Mouse (Mus musculus) liver, embryonic 12.5 days (tissue): ENCODE data around the gene Irf2bp1. TPM values are rescaled to one million over a fixed set of nuclear protein-coding genes. Genes with fewer than 3 reads are reported as not detected.

ENCODE experiments used
- ATAC-seq: fragments of 200-750 bp; cut with Nextera tagmentation; 2 replicates; pipeline ENCODE4 v1.8.0; 2017; ENCODE audit warnings: moderate number of reproducible peaks, mild to moderate bottlenecking, moderate library complexity
- H3K27ac ChIP-seq: fragments of 300-500 bp; sonication (generic); 2 replicates; pipeline ENCODE4 v1.5.1; 2016; ENCODE audit warnings: mild to moderate bottlenecking
- H3K27me3 ChIP-seq: fragments of 300-500 bp; sonication (generic); replicated peaks from 2 replicates; pipeline ENCODE4 v1.6.1; 2016; ENCODE audit warnings: mild to moderate bottlenecking, moderate library complexity
- H3K36me3 ChIP-seq: fragments of 300-500 bp; sonication (generic); 2 replicates; pipeline ENCODE4 v1.6.1; 2016; ENCODE audit warnings: mild to moderate bottlenecking, moderate library complexity
- H3K4me1 ChIP-seq: fragments of 300-500 bp; sonication (generic); 2 replicates; pipeline ENCODE4 v1.6.1; 2016
- H3K4me2 ChIP-seq: fragments of 300-500 bp; sonication (generic); 2 replicates; pipeline ENCODE4 v1.6.1; 2016; ENCODE audit warnings: mild to moderate bottlenecking, moderate library complexity
- H3K4me3 ChIP-seq: fragments of 300-500 bp; sonication (generic); 2 replicates; pipeline ENCODE4 v1.5.1; 2016; ENCODE audit warnings: mild to moderate bottlenecking, moderate library complexity
- H3K9ac ChIP-seq: fragments of 300-500 bp; sonication (generic); 2 replicates; pipeline ENCODE4 v1.6.1; 2016; ENCODE audit warnings: mild to moderate bottlenecking, moderate library complexity
- H3K9me3 ChIP-seq: fragments of 300-500 bp; sonication (generic); replicated peaks from 2 replicates; pipeline ENCODE4 v1.6.1; 2016; ENCODE audit warnings: mild to moderate bottlenecking, moderate library complexity
- WGBS: fragments of 180-500 bp; shearing (Covaris S2); methylation state at CpG from one replicate; pipeline ENCODE4 v1.1.7; 2016; ENCODE audit not compliant: insufficient replicate concordance; 5-methylcytosine and 5-hydroxymethylcytosine counted together
- polyA plus RNA-seq: library from polyadenylated mRNA; unstranded; fragments of >200 nt; fragmentation: Nextera tagmentation; extraction: Ambion mirVana; gene quantifications from 2 replicates; pipeline ENCODE4 v1.2.1, GENCODE M21; 2016

The Irf2bp1 gene
- polyA plus RNA-seq, 1 experiment from 2014 or later: 20.1 TPM

- WGBS: 63% methylated on average over 3 of the region's 3 CpGs
- H3K4me3 ChIP-seq: peak overlapping the region; percentile 55; the same call in 1 of the 2 replicates
Observed at GRCm38 (mm10) chr7:19001807-19002085, 2.1 kb upstream of the Irf2bp1 start.

GRCm38 (mm10) chr7:19002115-19002514 is 1.7 kb upstream of the Irf2bp1 start:
- H3K4me3 ChIP-seq: peak overlapping the region; percentile 58; the same call in 1 of the 2 replicates
- H3K4me1 ChIP-seq: peaks cover 66% of the 10 kb centered on the region
- peak overlapping the region; percentile 99 for H3K4me2 ChIP-seq
- H3K27ac ChIP-seq: peak overlapping the region; percentile 86
- H3K9ac ChIP-seq: peak overlapping the region; percentile 73
- no peak for ATAC-seq
- H3K9me3 ChIP-seq: no peaks in the 10 kb centered on the region
- 39% methylated on average over 4 of the region's 4 CpGs for WGBS
- no peaks in the 10 kb centered on the region for H3K27me3 ChIP-seq
- H3K36me3 ChIP-seq: peaks cover 28% of the 10 kb centered on the region

More at GRCm38 (mm10) chr7:19001807-19002085, 2.1 kb upstream of the Irf2bp1 start:
- H3K9me3 ChIP-seq: no peaks in the 10 kb centered on the region
- peak overlapping the region; percentile 86 for H3K27ac ChIP-seq
- ATAC-seq: no peak
- no peaks in the 10 kb centered on the region for H3K27me3 ChIP-seq
- peaks cover 62% of the 10 kb centered on the region for H3K4me1 ChIP-seq
- H3K9ac ChIP-seq: peak overlapping the region; percentile 73
- H3K36me3 ChIP-seq: peaks cover 25% of the 10 kb centered on the region
- H3K4me2 ChIP-seq: peak overlapping the region; percentile 99

GRCm38 (mm10) chr7:19002848-19003498 is 871 bp upstream of the Irf2bp1 start:
- under 1% methylated on average over 17 of the region's 17 CpGs for WGBS
- Histone ChIP-seq H3K4me1 (peaks cover 70% of the 10 kb centered on the region), H3K4me2 (peak overlapping the region; percentile 99), H3K27me3 (no peaks in the 10 kb centered on the region), H3K4me3 (peak overlapping the region; percentile 58), H3K36me3 (peaks cover 26% of the 10 kb centered on the region), H3K27ac (peak overlapping the region; percentile 86), H3K9ac (peak overlapping the region; percentile 73), H3K9me3 (no peaks in the 10 kb centered on the region)
- ATAC-seq: peak; percentile 66

- no peaks in the 10 kb centered on the region for H3K9me3 ChIP-seq
- 10% methylated on average over 34 of the region's 34 CpGs for WGBS
- peak overlapping the region; percentile 89 for H3K9ac ChIP-seq
- no peak for ATAC-seq
- H3K27me3 ChIP-seq: no peaks in the 10 kb centered on the region
- H3K27ac ChIP-seq: peak overlapping the region; percentile 92
- H3K4me2 ChIP-seq: peak overlapping the region; percentile 99
- peaks cover 73% of the 10 kb centered on the region for H3K4me1 ChIP-seq
- H3K4me3 ChIP-seq: peak overlapping the region; percentile 83
- H3K36me3 ChIP-seq: peaks cover 26% of the 10 kb centered on the region
Observed at GRCm38 (mm10) chr7:19004631-19005079, 811 bp downstream of the Irf2bp1 start.

GRCm38 (mm10) chr7:19005417-19006121 is 1.7 kb downstream of the Irf2bp1 start:
- Histone ChIP-seq H3K27me3 (no peaks in the 10 kb centered on the region), H3K36me3 (peaks cover 26% of the 10 kb centered on the region), H3K4me3 (peak overlapping the region; percentile 83), H3K4me2 (peak overlapping the region; percentile 99), H3K4me1 (peaks cover 69% of the 10 kb centered on the region), H3K9ac (peak overlapping the region; percentile 89), H3K27ac (no peak overlapping the region), H3K9me3 (no peaks in the 10 kb centered on the region)
- ATAC-seq: no peak
- 75% methylated on average over 34 of the region's 34 CpGs for WGBS

- no peaks in the 10 kb centered on the region for H3K9me3 ChIP-seq
- H3K27me3 ChIP-seq: no peaks in the 10 kb centered on the region
- H3K4me3 ChIP-seq: no peak overlapping the region
- WGBS: 5% methylated on average over 12 of the region's 12 CpGs
- no peak overlapping the region for H3K27ac ChIP-seq
- ATAC-seq: no peak
- H3K4me1 ChIP-seq: peaks cover 65% of the 10 kb centered on the region
- no peak overlapping the region for H3K9ac ChIP-seq
- peaks cover 26% of the 10 kb centered on the region for H3K36me3 ChIP-seq
- H3K4me2 ChIP-seq: peak overlapping the region; percentile 99
Observed at GRCm38 (mm10) chr7:19006476-19006875, 2.6 kb downstream of the Irf2bp1 start.

GRCm38 (mm10) chr7:19007026-19007977 is 3.5 kb downstream of the Irf2bp1 start:
- no peak overlapping the region for H3K9ac ChIP-seq

GRCm38 (mm10) chr7:19010581-19010980 is 6.7 kb downstream of the Irf2bp1 start:
- peaks cover 53% of the 10 kb centered on the region for H3K4me1 ChIP-seq
- H3K27ac ChIP-seq: peak overlapping the region; percentile 42; the same call in 1 of the 2 replicates
- no peak for ATAC-seq
- H3K27me3 ChIP-seq: peaks cover 32% of the 10 kb centered on the region
- no peak overlapping the region for H3K9ac ChIP-seq
- H3K4me2 ChIP-seq: no peak overlapping the region
- H3K36me3 ChIP-seq: peaks cover 22% of the 10 kb centered on the region
- 70% methylated on average over 7 of the region's 7 CpGs for WGBS
- H3K4me3 ChIP-seq: no peak overlapping the region
- H3K9me3 ChIP-seq: no peaks in the 10 kb centered on the region

More at GRCm38 (mm10) chr7:19007026-19007977, 3.5 kb downstream of the Irf2bp1 start:
- H3K4me1 ChIP-seq: peaks cover 65% of the 10 kb centered on the region
- WGBS: 64% methylated on average over 13 of the region's 13 CpGs
- ATAC-seq: peak; percentile 3; the same call in 1 of the 2 replicates
- peaks cover 26% of the 10 kb centered on the region for H3K36me3 ChIP-seq
- H3K27ac ChIP-seq: peak overlapping the region; percentile 12
- H3K27me3 ChIP-seq: peaks cover 3% of the 10 kb centered on the region; the same call in 1 of the 2 replicates
- peak overlapping the region; percentile 12 for H3K4me2 ChIP-seq
- no peaks in the 10 kb centered on the region for H3K9me3 ChIP-seq
- no peak overlapping the region for H3K4me3 ChIP-seq

GRCm38 (mm10) chr7:19012025-19012621 is 8.3 kb downstream of the Irf2bp1 start:
- peak overlapping the region; percentile 44 for H3K4me3 ChIP-seq
- peak; percentile 9; the same call in 1 of the 2 replicates for ATAC-seq
- H3K4me2 ChIP-seq: peak overlapping the region; percentile 71
- H3K9ac ChIP-seq: peak overlapping the region; percentile 67
- no peaks in the 10 kb centered on the region for H3K9me3 ChIP-seq
- 2% methylated on average over 31 of the region's 31 CpGs for WGBS
- H3K27ac ChIP-seq: peak overlapping the region; percentile 57
- peaks cover 38% of the 10 kb centered on the region for H3K4me1 ChIP-seq
- H3K27me3 ChIP-seq: peaks cover 32% of the 10 kb centered on the region
- peaks cover 8% of the 10 kb centered on the region; the same call in 1 of the 2 replicates for H3K36me3 ChIP-seq

GRCm38 (mm10) chr7:19012882-19013281 is 9.0 kb downstream of the Irf2bp1 start:
- peak overlapping the region; percentile 71 for H3K4me2 ChIP-seq
- peaks cover 32% of the 10 kb centered on the region for H3K27me3 ChIP-seq
- peaks cover 34% of the 10 kb centered on the region for H3K4me1 ChIP-seq
- 29% methylated on average over 2 of the region's 2 CpGs for WGBS
- H3K27ac ChIP-seq: peak overlapping the region; percentile 57; the same call in 1 of the 2 replicates
- H3K9me3 ChIP-seq: no peaks in the 10 kb centered on the region
- peak; percentile 48 for ATAC-seq
- H3K4me3 ChIP-seq: no peak overlapping the region
- H3K9ac ChIP-seq: no peak overlapping the region
- H3K36me3 ChIP-seq: 0 out of 2 replicates have a peak, but pooled peaks cover 5% of the 10 kb centered on the region

- 52% methylated on average over 15 of the region's 15 CpGs for WGBS
- no peak overlapping the region for H3K4me2 ChIP-seq
- no peak overlapping the region for H3K27ac ChIP-seq
- ATAC-seq: no peak
- no peak overlapping the region for H3K4me3 ChIP-seq
- no peak overlapping the region for H3K9ac ChIP-seq
- 0 out of 2 replicates have a peak, but pooled peaks cover 5% of the 10 kb centered on the region for H3K36me3 ChIP-seq
- peaks cover 31% of the 10 kb centered on the region for H3K4me1 ChIP-seq
- H3K9me3 ChIP-seq: no peaks in the 10 kb centered on the region
- peaks cover 39% of the 10 kb centered on the region for H3K27me3 ChIP-seq
Observed at GRCm38 (mm10) chr7:19014452-19014851, 10.6 kb downstream of the Irf2bp1 start.
